Mouse (Mus musculus): ENCODE measurements around the gene Csnka2ip. TPM values are rescaled to one million over a fixed set of nuclear protein-coding genes. Genes with fewer than 3 reads are reported as not detected.

The Csnka2ip gene
- total RNA-seq (2021) = not detected
- long read RNA-seq, experiment 1 = 0 reads
- long read RNA-seq, experiment 2 = 0 reads

DNA sequence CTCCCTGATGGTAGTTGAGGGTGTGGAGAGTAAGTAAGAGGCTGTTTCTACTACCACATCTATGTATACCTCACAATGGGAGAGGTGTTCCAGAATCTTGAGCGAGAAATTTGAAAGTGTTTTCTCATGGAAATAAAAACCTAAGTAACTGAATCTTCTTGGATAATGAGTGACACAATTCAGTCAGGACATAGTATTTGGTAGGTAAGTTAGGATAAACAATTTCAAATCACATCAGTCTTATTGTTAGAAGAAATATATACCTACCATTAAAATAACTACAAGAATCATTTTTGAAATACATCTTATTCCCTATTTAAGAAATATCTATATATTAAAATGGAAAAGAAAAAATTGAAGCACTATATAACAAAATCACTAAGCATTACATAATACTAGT is at the start of gene Csnka2ip:
Gene Csnka2ip, minus strand, starts transcription at position 101 of the 400 bp plus-strand sequence.
- no peak for DNase-seq
- intact Hi-C loops (cut with DNase I) = no loop called here

DNA sequence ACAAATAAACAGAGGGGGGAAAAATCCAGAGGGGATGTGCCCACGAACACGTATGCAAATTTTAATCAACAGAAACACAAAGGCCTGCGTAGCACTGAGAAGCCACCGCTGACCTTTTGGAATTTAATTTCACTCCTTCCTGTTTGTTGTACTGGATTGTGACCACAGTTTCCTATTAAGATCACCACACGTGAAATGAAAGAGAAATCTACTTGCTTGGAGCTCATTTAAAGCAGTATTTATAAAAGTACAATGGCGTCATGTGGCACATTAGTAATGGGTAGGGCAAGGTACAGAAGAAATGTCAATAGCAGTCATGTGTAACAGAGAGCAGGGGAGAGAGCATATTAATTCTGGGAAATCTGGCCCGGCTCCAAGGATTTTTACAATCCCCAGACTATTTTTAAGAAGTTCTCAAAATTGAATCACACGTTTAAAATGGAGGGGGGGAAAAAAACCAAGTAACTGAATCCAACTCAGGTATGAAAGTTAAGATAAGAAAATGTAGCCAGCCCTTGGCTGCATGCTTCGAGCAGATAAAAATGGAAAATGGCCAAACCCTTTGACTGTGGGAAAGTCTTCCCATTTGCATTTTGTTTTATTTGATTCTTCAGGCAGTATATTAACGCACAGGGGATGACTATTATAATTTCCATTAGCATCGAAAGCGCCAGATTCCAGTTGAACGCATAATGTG is 47.5 kb upstream of the Csnka2ip start:
- no peak for DNase-seq
- intact Hi-C loops (cut with DNase I) = no loop called here

DNA sequence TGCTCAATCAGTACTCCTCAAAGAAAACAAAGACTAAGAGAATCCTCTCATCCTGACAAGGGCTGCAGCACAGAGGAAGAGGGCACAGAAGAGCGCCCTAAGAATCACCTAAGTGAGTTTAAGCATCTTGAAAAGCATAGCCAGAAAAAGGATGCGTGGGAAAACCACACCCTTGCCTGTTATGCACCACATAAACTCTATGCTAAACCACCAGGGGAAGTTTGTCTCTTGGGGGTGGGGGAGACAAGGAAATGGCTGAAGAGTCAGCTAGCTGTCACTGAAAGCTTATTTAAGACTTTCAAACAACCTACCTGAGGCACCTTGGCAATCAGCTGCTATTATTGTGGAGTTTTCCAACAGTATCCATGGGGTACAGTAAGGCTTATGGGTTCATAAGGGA is 45.6 kb upstream of the Csnka2ip start:
- intact Hi-C loops (cut with DNase I) = no loop called here
- no peak for DNase-seq

DNA sequence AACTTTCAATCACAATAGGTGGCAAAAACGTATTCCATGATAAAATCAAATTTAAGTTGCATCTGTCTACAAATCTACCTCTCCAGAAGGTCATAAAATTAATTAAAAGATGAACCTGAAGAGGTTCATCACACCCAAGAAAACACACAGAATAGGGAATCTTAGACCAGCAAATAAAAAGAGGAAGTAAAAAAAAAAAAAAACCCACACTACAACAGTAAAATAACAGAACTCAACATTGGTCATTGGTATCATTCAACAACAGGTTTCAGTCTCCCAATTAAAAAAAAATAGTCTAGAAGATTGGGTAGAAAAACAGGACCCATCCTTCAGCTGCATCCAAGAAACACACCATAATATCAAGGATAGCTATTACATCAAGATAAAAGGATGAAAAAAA is 32.9 kb upstream of the Csnka2ip start:
- intact Hi-C loops (cut with DNase I) = no loop called here
- no peak for DNase-seq

GRCm38 (mm10) chr16:64620116-64620515 is 17.9 kb upstream of the Csnka2ip start:
- DNase-seq = no peak
- intact Hi-C loops (cut with DNase I) = no loop called here

GRCm38 (mm10) chr16:64614648-64615047 is 12.4 kb upstream of the Csnka2ip start:
- no peak for DNase-seq
- intact Hi-C loops (cut with DNase I) = no loop called here

DNA sequence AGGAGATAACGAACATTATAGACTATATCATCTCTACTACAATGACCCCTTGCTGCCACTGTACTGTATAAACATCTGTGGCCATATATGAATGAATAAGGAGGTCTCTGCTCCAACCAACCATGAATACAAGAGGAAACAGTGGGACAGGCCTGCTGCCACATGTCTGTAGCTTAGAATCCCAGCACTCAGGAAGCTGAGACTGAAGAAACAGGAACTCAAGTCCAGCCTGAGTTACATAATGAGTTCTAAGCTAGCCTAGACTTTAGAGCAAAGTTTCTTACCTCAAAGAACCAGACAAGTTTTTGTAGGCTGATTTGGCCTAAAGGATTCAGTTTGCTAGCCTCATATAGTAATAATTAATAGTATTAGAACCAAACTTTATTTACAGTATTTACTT is 5.6 kb upstream of the Csnka2ip start:
- DNase-seq = no peak
- intact Hi-C loops (cut with DNase I) = no loop called here

DNA sequence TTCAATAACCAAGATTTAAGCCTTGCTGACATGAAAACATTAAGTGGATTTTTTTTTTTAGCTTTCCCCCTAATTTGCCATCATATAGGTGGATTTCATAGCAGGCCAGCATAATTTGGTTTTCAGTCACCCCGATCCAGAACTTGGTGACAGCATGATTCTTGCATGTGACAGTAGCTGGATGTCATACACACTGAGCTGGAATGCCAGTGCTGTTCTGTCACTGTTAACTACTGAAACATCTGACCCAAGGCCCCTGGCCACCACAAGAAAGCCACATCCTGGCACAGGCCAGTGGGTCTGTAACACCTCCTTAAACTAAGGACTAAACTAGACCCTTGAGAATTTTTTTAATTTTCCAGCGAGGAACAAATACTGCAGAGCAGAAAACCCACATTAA is 15.4 kb downstream of the Csnka2ip start:
- DNase-seq = no peak
- intact Hi-C loops (cut with DNase I) = no loop called here

DNA sequence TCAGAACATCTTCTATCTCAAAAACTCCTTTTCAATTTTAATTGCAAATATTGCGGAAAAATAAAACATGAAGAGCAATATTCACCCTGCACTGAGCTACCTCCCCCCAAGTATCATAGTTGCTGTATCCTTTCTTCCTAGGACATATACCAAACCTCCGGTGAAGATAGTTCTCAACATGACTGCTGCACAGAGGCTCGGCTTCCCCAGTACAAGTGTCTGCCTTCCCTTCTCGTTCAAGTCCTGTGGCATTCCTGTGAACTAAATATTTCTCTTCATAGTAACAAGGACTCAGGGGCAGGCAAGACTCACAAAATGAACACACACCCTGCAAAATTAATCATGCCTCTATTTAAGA is 16.0 kb downstream of the Csnka2ip start:
- no peak for DNase-seq
- intact Hi-C loops (cut with DNase I) = no loop called here

GRCm38 (mm10) chr16:64585599-64586261 is 16.5 kb downstream of the Csnka2ip start:
- no peak for DNase-seq
- intact Hi-C loops (cut with DNase I) = no loop called here

DNA sequence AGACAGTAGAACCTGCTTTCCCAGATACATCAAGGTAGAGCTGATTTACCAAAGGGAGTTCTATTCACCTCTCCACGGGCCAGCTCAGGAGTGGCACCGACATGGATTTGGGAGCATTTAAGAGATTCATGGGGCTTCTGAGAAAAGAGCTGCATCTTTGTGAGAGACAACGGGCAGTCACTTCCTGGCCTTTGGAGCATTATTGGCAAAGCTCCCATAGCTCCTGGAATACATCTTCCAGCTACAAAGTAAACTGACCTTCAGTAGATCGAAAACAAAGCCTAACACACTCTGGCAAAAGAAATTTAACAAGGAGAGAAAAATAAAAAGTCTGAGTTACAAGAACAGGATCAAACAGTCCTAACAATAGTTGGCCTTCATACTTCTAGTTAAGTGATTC is 17.6 kb downstream of the Csnka2ip start:
- intact Hi-C loops (cut with DNase I) = no loop called here
- no peak for DNase-seq

GRCm38 (mm10) chr16:64583406-64583805 is 18.8 kb downstream of the Csnka2ip start:
- intact Hi-C loops (cut with DNase I) = no loop called here
- no peak for DNase-seq

DNA sequence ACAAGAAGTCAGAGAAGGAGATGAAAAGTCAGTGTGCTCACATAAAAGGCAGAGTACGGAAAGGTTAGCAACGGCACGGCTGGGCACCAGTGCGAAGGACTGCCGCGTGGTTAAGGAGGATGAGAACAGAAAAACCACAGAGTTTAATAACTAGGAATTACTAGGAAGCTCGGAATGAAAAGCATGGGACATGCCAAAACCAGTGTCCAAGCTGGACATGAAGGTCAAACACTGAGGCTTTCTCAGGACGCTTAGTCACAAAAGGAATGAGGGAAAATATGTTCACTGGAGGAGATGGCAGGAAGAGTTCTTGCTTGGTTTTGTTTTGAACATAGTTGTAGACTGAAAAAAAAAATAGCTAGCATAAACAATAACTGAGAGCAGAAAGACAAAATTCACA is 32.7 kb downstream of the Csnka2ip start:
- DNase-seq = no peak
- intact Hi-C loops (cut with DNase I) = no loop called here

DNA sequence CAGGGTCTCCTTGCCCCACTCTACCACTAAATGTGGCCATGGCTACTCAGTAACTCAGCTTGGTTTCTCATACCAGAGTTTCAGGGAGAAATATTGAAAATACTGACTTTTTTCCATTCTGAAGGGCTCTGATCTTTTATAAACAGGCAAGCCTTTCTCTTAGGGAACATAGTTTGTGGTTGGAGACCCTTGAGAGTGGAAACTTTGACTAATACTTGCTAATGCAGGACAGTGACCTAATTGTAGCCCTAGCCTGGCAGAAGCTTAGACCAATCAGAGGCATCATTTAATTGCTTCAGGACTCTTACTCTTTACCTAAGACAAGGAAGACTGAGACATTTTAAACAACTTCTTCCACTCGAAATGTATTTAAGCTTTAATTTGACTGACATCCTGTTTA is 39.1 kb downstream of the Csnka2ip start:
- DNase-seq = no peak
- intact Hi-C loops (cut with DNase I) = no loop called here

GRCm38 (mm10) chr16:64558518-64558917 is 43.7 kb downstream of the Csnka2ip start:
- intact Hi-C loops (cut with DNase I) = no loop called here
- no peak for DNase-seq

GRCm38 (mm10) chr16:64526883-64527282 is 75.3 kb downstream of the Csnka2ip start:
- intact Hi-C loops (cut with DNase I) = no loop called here
- no peak for DNase-seq

DNA sequence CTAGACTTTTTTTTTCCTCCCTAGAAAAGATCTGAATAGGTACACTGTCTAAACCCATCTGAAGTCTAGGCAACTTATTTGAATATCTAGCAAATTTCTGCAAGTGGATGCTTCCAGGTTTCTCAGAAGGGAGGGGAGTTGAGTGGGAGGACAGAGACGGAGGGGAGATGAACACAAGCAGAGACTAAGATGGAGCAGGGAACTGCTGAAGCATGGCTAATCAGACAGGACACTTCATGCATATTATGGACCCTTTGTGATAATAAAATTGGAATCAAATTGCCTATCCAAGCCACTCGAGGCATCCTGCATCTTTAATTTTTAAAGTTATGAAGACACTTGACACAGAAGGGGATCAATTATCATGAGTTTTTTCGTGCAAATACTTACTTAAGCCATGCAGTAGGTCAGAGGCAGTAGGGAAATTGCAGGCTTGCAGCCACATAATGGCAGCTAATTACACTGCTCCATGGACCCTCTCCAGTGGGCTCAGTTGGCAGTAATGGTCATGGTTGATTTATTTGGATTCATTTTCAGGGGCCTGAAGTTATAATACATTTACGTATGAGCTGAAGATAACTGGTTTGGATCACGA is 78.1 kb downstream of the Csnka2ip start:
- no peak for DNase-seq
- intact Hi-C loops (cut with DNase I) = no loop called here

DNA sequence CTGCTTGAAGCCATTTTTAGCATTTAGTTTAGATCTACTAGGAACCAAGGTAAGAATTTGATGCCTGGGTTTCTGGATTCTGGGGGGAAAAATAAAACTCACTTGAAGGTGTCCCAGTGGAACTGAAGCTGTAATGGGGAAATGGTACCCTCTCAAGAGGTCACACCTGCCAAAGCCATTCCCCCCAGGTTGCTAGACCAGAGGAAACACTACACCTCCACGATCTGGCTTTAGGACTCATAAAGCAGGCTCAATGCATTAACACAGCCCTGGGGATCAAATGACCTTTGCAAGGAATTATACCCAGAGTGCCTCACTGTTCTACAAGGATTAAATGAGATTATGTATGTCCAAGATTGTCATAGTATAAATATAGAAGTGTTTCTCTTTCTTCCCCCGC is 88.8 kb downstream of the Csnka2ip start:
- intact Hi-C loops (cut with DNase I) = no loop called here

More for the DNA sequence above, 88.8 kb downstream of the Csnka2ip start:
- no peak for DNase-seq
